Mouse (Mus musculus) lung, adult 2 months (tissue): Measurements from ENCODE around the gene Kif5a. TPM values are rescaled to one million over a fixed set of nuclear protein-coding genes. Genes with fewer than 3 reads are reported as not detected.

Experiments used
- DNase-seq: peaks from one replicate; pipeline ENCODE4 v3.0.0; 2022
- H3K4me1 ChIP-seq: fragments of 200-500 bp; 2 replicates; pipeline ENCODE4 v1.6.1; 2011; ENCODE audit warnings: low read length; ENCODE audit not compliant: control insufficient read depth, insufficient read depth
- H3K4me3 ChIP-seq: fragments of 200-500 bp; replicated peaks from 2 replicates; pipeline ENCODE3; 2011; ENCODE audit warnings: low read depth, mild to moderate bottlenecking, control low read depth, low read length; ENCODE audit errors: extremely low read depth
- CTCF ChIP-seq: fragments of 200-500 bp; IDR thresholded peaks from 2 replicates; pipeline ENCODE4 v1.5.1; 2011; ENCODE audit warnings: mild to moderate bottlenecking, low read length, control low read depth; ENCODE audit not compliant: insufficient read depth
- POLR2A ChIP-seq: fragments of 200-500 bp; IDR thresholded peaks from 2 replicates; pipeline ENCODE4 v1.6.1; 2011; ENCODE audit warnings: low read depth, mild to moderate bottlenecking, control low read depth, low read length, borderline replicate concordance; ENCODE audit errors: extremely low read depth
- WGBS: fragments of 180-500 bp; shearing (Covaris S2); methylation state at CpG from one replicate; pipeline ENCODE4 v1.1.7; 2018; 5-methylcytosine and 5-hydroxymethylcytosine counted together
- polyA plus RNA-seq: library from polyadenylated mRNA; depleted of rRNA; stranded (reverse); fragments of >200 nt; gene quantifications from 2 replicates; pipeline ENCODE4 v1.2.3, GENCODE M21; 2012

The Kif5a gene
- polyA plus RNA-seq, 1 experiment, result 1.3 TPM

DNA sequence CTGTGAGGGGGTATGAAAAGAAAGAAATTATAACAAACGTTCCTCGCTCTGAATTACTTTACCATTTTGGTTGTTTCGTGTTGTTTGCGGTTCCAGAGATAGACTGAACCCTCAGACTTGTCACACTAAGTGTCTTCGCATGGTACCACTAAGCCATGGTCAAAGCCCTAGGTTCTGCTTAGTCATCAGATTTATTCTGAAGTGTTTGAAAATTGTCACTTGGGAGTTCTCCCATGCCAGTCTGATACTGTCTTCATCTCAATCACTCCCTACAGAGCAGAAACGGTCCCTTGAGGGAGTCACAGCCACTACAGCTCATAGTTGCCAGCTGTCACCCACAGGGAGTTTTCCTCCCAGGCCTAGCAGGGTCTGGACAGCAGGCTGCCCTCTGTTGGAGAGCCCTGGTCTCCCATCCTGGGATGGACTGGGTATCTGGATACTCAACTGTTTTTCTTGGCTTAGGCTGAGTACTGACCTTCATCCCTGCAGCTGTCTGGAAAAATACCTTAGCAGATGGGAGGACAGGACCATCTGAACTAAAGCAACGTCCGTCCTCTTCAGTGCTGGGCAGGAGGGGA, 36.7 kb downstream of the Kif5a start:
- 68% methylated on average over 8 of the region's 8 CpGs for WGBS

DNA sequence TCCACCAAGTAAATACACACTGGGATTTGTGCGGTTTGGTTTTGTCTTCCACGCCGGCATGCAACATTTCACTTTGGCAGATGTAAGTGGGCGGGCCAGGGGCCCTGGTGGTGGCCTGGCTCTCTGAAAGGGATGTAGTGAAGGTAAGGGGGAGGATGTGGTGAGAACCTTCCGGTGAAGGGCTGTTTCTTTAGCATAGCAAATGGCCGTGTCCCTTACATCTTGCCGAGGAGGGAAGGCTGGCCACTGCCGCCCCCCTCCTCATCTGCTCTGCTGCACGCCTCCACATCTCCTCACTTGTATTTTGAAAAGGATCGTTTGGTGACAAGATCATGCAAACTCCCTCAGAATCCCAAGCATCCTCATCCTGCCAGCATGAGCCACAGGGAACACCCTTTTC, 37.4 kb downstream of the Kif5a start:
- no peak for TF ChIP-seq POLR2A
- TF ChIP-seq CTCF, result no peak
- Histone ChIP-seq H3K4me3 (no peak overlapping the region), H3K4me1 (no peaks in the 10 kb centered on the region)
- 34% methylated on average over 10 of the region's 10 CpGs for WGBS
- DNase-seq, result no peak

More for the DNA sequence above, 36.7 kb downstream of the Kif5a start:
- TF ChIP-seq CTCF (peak; percentile 50), POLR2A (no peak)
- Histone ChIP-seq H3K4me1 (no peaks in the 10 kb centered on the region), H3K4me3 (no peak overlapping the region)
- no peak for DNase-seq

DNA sequence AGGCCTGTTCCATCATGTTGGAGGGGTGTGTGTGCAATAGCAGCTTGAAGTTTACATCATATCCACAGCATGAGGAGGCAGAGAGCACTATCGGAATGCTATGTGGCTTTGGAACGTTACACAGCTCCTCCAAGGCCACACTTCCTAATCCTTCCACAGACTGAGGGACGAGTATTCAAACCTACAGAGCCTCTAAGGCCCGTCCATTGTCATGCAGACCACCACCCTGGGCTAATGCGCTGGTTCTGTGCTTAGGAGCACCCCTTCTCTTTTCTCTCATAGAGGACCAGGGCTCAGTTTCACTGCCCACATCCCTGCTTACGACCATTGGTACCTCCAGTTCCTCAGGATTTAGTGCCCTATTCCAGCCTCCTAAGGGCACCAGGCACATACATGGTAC, 37.9 kb downstream of the Kif5a start:
- H3K4me1 ChIP-seq, result no peaks in the 10 kb centered on the region
- 58% methylated on average over 6 of the region's 6 CpGs for WGBS
- no peak overlapping the region for H3K4me3 ChIP-seq
- TF ChIP-seq CTCF (no peak), POLR2A (no peak)
- no peak for DNase-seq

DNA sequence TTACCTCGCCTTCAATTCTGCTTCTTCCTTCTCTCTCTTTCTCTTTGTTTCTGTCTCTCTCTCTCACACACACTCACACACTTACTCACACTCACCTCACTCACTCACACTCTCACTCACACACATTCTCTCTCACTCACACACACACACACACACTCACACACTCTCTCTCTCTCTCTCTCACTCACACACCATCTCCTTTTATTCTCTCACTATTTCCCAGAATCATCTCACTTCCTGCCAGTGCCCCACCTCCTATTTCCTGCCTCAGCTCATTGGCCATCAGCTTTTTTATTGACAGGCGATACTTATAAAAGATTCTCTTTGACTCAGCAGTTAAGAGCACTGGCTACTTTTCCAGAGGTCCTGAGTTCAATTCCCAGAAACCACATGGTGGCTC, 44.8 kb downstream of the Kif5a start:
- whole genome bisulfite sequencing, result 79% methylated on average over 2 of the region's 2 CpGs
- no peak overlapping the region for H3K4me3 ChIP-seq
- no peak for DNase-seq
- H3K4me1 ChIP-seq, result no peaks in the 10 kb centered on the region
- TF ChIP-seq CTCF, result no peak
- no peak for TF ChIP-seq POLR2A

DNA sequence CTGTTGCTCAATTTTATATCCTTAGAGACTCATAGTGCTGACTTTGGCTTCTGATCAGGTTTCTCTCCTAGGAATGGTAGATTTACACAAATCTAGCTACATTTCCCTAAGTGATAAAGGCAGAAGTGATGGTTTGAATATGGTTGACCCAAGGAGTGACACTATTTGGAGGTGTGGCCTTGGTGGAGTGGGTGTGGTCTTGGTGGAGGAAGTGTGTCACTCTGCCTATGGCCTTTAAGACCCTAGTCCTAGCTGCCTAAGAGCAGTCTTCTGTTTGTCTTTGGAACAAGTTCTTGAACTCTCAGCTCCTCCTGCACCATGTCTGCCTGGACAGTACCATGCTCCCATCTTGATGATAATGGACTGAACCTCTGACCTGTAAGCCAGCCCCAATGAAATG, 46.0 kb downstream of the Kif5a start:
- TF ChIP-seq CTCF (no peak), POLR2A (no peak)
- no peak overlapping the region for H3K4me3 ChIP-seq
- DNase-seq, result no peak

DNA sequence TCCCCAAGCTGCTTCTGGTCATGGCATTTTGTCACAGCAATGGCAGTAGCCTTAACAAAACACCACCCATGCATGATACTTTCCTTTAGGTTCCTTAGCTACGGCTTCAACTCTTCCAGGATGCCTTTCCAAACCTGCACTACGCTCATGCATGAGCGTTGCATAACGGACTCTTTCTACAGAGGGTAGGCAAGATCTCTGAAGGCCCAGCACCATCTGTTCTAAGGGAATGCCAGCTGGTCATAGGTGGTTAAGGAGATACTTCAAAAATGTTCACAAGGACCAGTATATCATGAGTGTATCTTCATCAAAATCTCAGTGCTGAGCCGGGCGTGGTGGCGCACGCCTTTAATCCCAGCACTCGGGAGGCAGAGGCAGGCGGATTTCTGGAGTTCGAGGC, 46.7 kb downstream of the Kif5a start:
- no peaks in the 10 kb centered on the region for H3K4me1 ChIP-seq
- H3K4me3 ChIP-seq, result no peak overlapping the region
- WGBS, result 95% methylated on average over 11 of the region's 11 CpGs

More for the DNA sequence above, 46.0 kb downstream of the Kif5a start:
- no peaks in the 10 kb centered on the region for H3K4me1 ChIP-seq

DNA sequence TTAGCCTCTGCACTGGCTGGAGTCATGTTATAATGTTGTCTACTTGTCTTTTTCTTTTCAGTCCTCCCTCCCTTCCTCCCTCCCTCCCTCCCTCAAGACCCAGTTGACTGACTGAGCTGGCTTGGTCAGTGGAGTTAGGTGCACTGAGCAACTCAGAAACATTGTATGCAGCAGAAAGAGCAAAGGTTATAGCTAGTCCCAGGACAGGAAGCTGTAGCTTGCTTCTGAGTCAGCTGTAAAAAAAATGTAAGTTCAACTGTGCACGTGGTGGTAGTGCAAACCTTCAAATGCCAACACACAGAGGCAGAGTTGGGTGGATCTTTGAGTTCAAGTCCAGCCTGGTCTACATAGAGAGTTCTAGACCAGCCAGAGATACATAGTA, 48.7 kb downstream of the Kif5a start:
- TF ChIP-seq CTCF (no peak), POLR2A (no peak)
- no peak for DNase-seq
- H3K4me3 ChIP-seq, result no peak overlapping the region
- WGBS, result 24% methylated on average over 1 of the region's 1 CpGs
- H3K4me1 ChIP-seq, result peaks cover 4% of the 10 kb centered on the region; the same call in 1 of the 2 replicates

More for the DNA sequence above, 46.7 kb downstream of the Kif5a start:
- no peak for TF ChIP-seq POLR2A
- no peak for TF ChIP-seq CTCF
- no peak for DNase-seq

DNA sequence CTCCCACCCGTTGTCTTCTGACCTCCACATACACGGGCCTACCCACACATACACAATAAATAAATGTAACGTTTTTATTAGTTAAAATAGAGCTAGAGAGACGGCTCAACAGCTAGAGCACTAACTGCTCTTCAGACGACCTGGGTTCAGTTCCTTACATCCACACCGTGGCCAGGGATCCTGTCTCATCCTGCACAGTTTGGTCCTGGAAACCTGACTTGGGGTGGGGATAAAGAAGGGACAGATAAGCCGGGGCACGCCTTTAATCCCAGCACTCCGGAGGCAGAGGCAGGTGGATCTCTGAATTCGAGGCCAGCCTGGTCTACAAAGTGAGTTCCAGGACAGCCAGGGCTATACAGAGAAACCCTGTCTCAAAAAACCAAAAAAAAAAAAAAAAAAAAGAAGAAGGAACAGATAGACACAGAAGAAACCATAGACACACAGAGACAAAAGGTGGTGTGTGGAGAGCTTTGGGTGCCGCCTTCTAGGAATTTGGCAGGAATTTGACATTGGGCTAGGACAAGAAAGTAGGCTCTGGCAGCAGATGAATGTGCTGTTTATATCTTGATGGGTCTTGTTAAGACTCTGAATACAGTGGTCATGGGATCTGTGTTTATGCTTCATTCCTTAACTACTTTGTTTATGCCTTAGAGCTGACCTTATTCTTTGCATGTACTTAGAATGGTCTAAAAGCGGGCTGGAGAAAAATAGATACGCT, 49.3 kb downstream of the Kif5a start:
- Histone ChIP-seq H3K4me3 (no peak overlapping the region), H3K4me1 (peaks cover 4% of the 10 kb centered on the region; the same call in 1 of the 2 replicates)
- no peak for DNase-seq
- 81% methylated on average over 13 of the region's 13 CpGs for WGBS
- no peak for TF ChIP-seq CTCF
- TF ChIP-seq POLR2A, result no peak

DNA sequence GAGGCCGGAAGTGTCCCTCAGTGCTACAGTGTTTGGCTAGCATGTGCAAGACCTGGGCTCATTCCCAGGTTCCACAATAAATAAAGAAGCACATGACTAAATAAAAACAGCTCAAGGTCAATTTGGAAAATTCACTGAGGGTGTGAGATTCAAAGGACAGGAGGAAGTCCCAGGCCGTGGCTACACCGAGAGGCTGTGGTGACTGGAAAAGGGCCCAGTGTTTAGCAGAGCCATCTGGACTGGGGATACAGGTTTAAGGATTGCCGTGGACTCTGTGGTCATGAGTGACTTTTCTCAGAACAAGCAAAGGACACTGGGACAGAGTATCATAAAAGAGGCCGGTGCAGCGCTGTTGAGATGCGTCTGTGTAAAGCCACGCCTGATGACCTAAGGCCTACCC, 49.9 kb downstream of the Kif5a start:
- TF ChIP-seq CTCF (no peak), POLR2A (no peak)
- no peak for DNase-seq
- WGBS, result 85% methylated on average over 8 of the region's 8 CpGs
- no peak overlapping the region for H3K4me3 ChIP-seq
- peaks cover 4% of the 10 kb centered on the region; the same call in 1 of the 2 replicates for H3K4me1 ChIP-seq

DNA sequence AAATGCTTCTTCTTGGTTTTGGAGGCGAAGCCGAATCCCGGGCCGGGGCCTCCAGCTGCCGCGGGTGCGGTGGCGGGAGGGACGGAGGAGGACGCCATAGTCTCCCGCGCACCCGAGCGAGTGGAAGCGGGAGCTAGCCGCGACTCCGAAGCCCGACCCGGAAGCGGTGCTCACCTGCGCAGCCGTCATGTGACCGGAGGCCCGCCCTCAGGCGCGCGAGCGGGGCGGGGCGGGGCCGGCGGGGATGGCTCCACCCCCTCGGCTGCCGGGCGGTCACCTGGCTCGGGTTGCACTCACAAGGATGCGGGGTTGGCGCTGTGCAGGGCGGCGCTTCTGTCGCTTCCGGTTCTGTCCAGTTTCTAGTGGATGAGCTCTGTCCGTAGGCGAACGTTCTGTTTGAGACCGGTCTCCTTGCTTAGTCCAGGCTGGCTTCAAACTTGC, 51.7 kb downstream of the Kif5a start, which contains the start of gene Pip4k2c:
Gene Pip4k2c (minus strand): TSS at position 172 of the 441 bp plus-strand sequence.
- TF ChIP-seq CTCF (no peak), POLR2A (peak; percentile 59; the same call in 1 of the 2 replicates)
- peak; percentile 89 for DNase-seq
- Histone ChIP-seq H3K4me3 (peak within 1 kb of the TSS; percentile 73), H3K4me1 (peaks cover 4% of the 10 kb centered on the region; the same call in 1 of the 2 replicates)
- WGBS, result 1% methylated on average over 47 of the region's 47 CpGs

DNA sequence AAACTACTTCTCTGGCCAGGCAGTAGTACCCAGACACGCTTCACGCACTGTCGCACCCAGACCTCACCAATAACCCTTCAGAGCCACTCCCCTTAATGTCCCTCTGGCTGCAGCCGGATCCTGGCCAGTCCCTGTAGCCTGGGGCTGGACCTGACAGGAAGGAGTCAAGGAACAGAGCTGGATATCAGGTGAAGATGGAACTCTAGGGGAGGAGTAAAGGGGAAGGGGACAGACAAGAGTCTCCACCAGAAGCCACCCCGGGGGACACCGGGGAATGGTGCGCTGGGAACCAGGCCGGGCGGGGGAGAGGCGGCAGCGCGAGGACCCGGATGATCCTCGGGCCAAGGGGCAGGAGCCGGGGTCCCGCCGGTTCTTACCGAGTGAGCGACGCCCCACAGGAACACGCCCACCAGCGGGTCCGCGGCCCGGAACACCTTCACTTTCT, 52.2 kb downstream of the Kif5a start:
- DNase-seq, result no peak
- TF ChIP-seq CTCF (no peak), POLR2A (no peak)
- WGBS, result 1% methylated on average over 25 of the region's 25 CpGs

More for the DNA sequence above, 52.2 kb downstream of the Kif5a start:
- Histone ChIP-seq H3K4me3 (peak overlapping the region; percentile 73), H3K4me1 (peaks cover 4% of the 10 kb centered on the region; the same call in 1 of the 2 replicates)
